Mouse (Mus musculus): ENCODE measurements at regions not wholly inside any gene's neighbourhood (a gene's known extent, or its start where the extent isn't known, plus 50 kb on each side); places are given as distances from the start of the nearest gene placed in this dataset.

GRCm38 (mm10) chr7:66545184-66545583 is 117.9 kb upstream of the Aldh1a3 start:
- Histone ChIP-seq H3K27ac (ENCODE audit: insufficient read depth, low read depth, low read length) (no peak overlapping the region), H3K4me3 (ENCODE audit: low read depth, low read length) (no peak overlapping the region), H3K4me1 (ENCODE audit: control insufficient read depth, insufficient read depth, insufficient read length, low read length) (0 out of 2 replicates have a peak, but pooled peaks cover 4% of the 10 kb centered on the region), H3K36me3 (ENCODE audit: control insufficient read depth, insufficient read depth, low read length) (no peaks in the 10 kb centered on the region), H3K27me3 (ENCODE audit: control insufficient read depth, insufficient read depth, low read length) (no peaks in the 10 kb centered on the region)
- TF ChIP-seq POLR2A (IDR thresholded peaks at IDR 0.05; ENCODE audit: low read depth, low read length) (no peak), CTCF (IDR thresholded peaks at IDR 0.05; ENCODE audit: extremely low read depth, insufficient read length, insufficient replicate concordance, low read depth, low read length) (no peak)
- 23% methylated on average over 9 of the region's 9 CpGs for WGBS

GRCm38 (mm10) chr7:66544352-66545053 is 117.2 kb upstream of the Aldh1a3 start:
- Histone ChIP-seq H3K27ac (ENCODE audit: insufficient read depth, low read depth, low read length) (no peak overlapping the region), H3K27me3 (ENCODE audit: control insufficient read depth, insufficient read depth, low read length) (no peaks in the 10 kb centered on the region), H3K4me1 (ENCODE audit: control insufficient read depth, insufficient read depth, insufficient read length, low read length) (0 out of 2 replicates have a peak, but pooled peaks cover 4% of the 10 kb centered on the region), H3K36me3 (ENCODE audit: control insufficient read depth, insufficient read depth, low read length) (no peaks in the 10 kb centered on the region), H3K4me3 (ENCODE audit: low read depth, low read length) (no peak overlapping the region)
- no peak for TF ChIP-seq POLR2A (IDR thresholded peaks at IDR 0.05; ENCODE audit: low read depth, low read length)
- no peak for TF ChIP-seq CTCF (IDR thresholded peaks at IDR 0.05; ENCODE audit: extremely low read depth, insufficient read length, insufficient replicate concordance, low read depth, low read length)
- WGBS = 54% methylated on average over 11 of the region's 11 CpGs

- no peak for TF ChIP-seq POLR2A (IDR thresholded peaks at IDR 0.05; ENCODE audit: low read depth, low read length)
- no peak for TF ChIP-seq CTCF (IDR thresholded peaks at IDR 0.05; ENCODE audit: extremely low read depth, insufficient read length, insufficient replicate concordance, low read depth, low read length)
- Histone ChIP-seq H3K27ac (ENCODE audit: insufficient read depth, low read depth, low read length) (no peak overlapping the region), H3K36me3 (ENCODE audit: control insufficient read depth, insufficient read depth, low read length) (no peaks in the 10 kb centered on the region), H3K4me1 (ENCODE audit: control insufficient read depth, insufficient read depth, insufficient read length, low read length) (no peaks in the 10 kb centered on the region), H3K4me3 (ENCODE audit: low read depth, low read length) (no peak overlapping the region), H3K27me3 (ENCODE audit: control insufficient read depth, insufficient read depth, low read length) (no peaks in the 10 kb centered on the region)
- WGBS = 79% methylated on average over 6 of the region's 6 CpGs
Measured at GRCm38 (mm10) chr7:66532596-66532995, 105.3 kb upstream of the Aldh1a3 start.

GRCm38 (mm10) chr7:66532048-66532447 is 104.7 kb upstream of the Aldh1a3 start:
- Histone ChIP-seq H3K4me3 (ENCODE audit: low read depth, low read length) (no peak overlapping the region), H3K27me3 (ENCODE audit: control insufficient read depth, insufficient read depth, low read length) (no peaks in the 10 kb centered on the region), H3K4me1 (ENCODE audit: control insufficient read depth, insufficient read depth, insufficient read length, low read length) (no peaks in the 10 kb centered on the region), H3K36me3 (ENCODE audit: control insufficient read depth, insufficient read depth, low read length) (no peaks in the 10 kb centered on the region), H3K27ac (ENCODE audit: insufficient read depth, low read depth, low read length) (no peak overlapping the region)
- no peak for TF ChIP-seq POLR2A (IDR thresholded peaks at IDR 0.05; ENCODE audit: low read depth, low read length)
- no peak for TF ChIP-seq CTCF (IDR thresholded peaks at IDR 0.05; ENCODE audit: extremely low read depth, insufficient read length, insufficient replicate concordance, low read depth, low read length)
- WGBS = 89% methylated on average over 8 of the region's 8 CpGs

GRCm38 (mm10) chr7:66531111-66531510 is 103.8 kb upstream of the Aldh1a3 start:
- no peak for TF ChIP-seq CTCF (IDR thresholded peaks at IDR 0.05; ENCODE audit: extremely low read depth, insufficient read length, insufficient replicate concordance, low read depth, low read length)
- TF ChIP-seq POLR2A (IDR thresholded peaks at IDR 0.05; ENCODE audit: low read depth, low read length) = no peak
- Histone ChIP-seq H3K36me3 (ENCODE audit: control insufficient read depth, insufficient read depth, low read length) (no peaks in the 10 kb centered on the region), H3K4me1 (ENCODE audit: control insufficient read depth, insufficient read depth, insufficient read length, low read length) (no peaks in the 10 kb centered on the region), H3K27me3 (ENCODE audit: control insufficient read depth, insufficient read depth, low read length) (no peaks in the 10 kb centered on the region), H3K4me3 (ENCODE audit: low read depth, low read length) (no peak overlapping the region), H3K27ac (ENCODE audit: insufficient read depth, low read depth, low read length) (no peak overlapping the region)
- WGBS = 75% methylated on average over 7 of the region's 7 CpGs

GRCm38 (mm10) chr7:66528881-66529280 is 101.6 kb upstream of the Aldh1a3 start:
- WGBS = 74% methylated on average over 4 of the region's 4 CpGs
- no peaks in the 10 kb centered on the region for H3K36me3 ChIP-seq (ENCODE audit: control insufficient read depth, insufficient read depth, low read length)
- H3K27me3 ChIP-seq (ENCODE audit: control insufficient read depth, insufficient read depth, low read length) = no peaks in the 10 kb centered on the region
- no peak overlapping the region for H3K4me3 ChIP-seq (ENCODE audit: low read depth, low read length)
- TF ChIP-seq POLR2A (IDR thresholded peaks at IDR 0.05; ENCODE audit: low read depth, low read length) (no peak), CTCF (IDR thresholded peaks at IDR 0.05; ENCODE audit: extremely low read depth, insufficient read length, insufficient replicate concordance, low read depth, low read length) (no peak)
- H3K4me1 ChIP-seq (ENCODE audit: control insufficient read depth, insufficient read depth, insufficient read length, low read length) = no peaks in the 10 kb centered on the region
- no peak overlapping the region for H3K27ac ChIP-seq (ENCODE audit: insufficient read depth, low read depth, low read length)

GRCm38 (mm10) chr7:66523959-66524358 is 96.6 kb upstream of the Aldh1a3 start:
- H3K4me1 ChIP-seq (ENCODE audit: control insufficient read depth, insufficient read depth, insufficient read length, low read length) = no peaks in the 10 kb centered on the region
- H3K36me3 ChIP-seq (ENCODE audit: control insufficient read depth, insufficient read depth, low read length) = no peaks in the 10 kb centered on the region
- H3K27me3 ChIP-seq (ENCODE audit: control insufficient read depth, insufficient read depth, low read length) = no peaks in the 10 kb centered on the region
- TF ChIP-seq CTCF (IDR thresholded peaks at IDR 0.05; ENCODE audit: extremely low read depth, insufficient read length, insufficient replicate concordance, low read depth, low read length) (no peak), POLR2A (IDR thresholded peaks at IDR 0.05; ENCODE audit: low read depth, low read length) (no peak)
- no peak overlapping the region for H3K27ac ChIP-seq (ENCODE audit: insufficient read depth, low read depth, low read length)
- 47% methylated on average over 7 of the region's 7 CpGs for WGBS
- no peak overlapping the region for H3K4me3 ChIP-seq (ENCODE audit: low read depth, low read length)
